Mouse (Mus musculus) urinary bladder, adult 2 months (tissue): ENCODE measurements around the gene Igfbpl1. TPM values are rescaled to one million over a fixed set of nuclear protein-coding genes. Genes with fewer than 3 reads are reported as not detected.
A peak's percentile ranks its signal among the peaks of the same experiment; 100 is the strongest.

Experiments used
- DNase-seq: peaks from one replicate; pipeline ENCODE4 v3.0.0; 2022; ENCODE audit warnings: low spot score
- polyA plus RNA-seq: library from polyadenylated mRNA; depleted of rRNA; stranded (reverse); fragments of >200 nt; gene quantifications from 2 replicates; pipeline ENCODE4 v1.2.3, GENCODE M21; 2012

Gene Igfbpl1
- polyA plus RNA-seq, 1 experiment: 0.03 TPM

- no peak for DNase-seq
Observed at GRCm38 (mm10) chr4:45822781-45823575, 3.7 kb downstream of the Igfbpl1 start.

- no peak for DNase-seq
Observed at GRCm38 (mm10) chr4:45821995-45822394, 4.7 kb downstream of the Igfbpl1 start.

- no peak for DNase-seq
Observed at GRCm38 (mm10) chr4:45820074-45820830, 6.5 kb downstream of the Igfbpl1 start.

GRCm38 (mm10) chr4:45819208-45819931 lies 7.4 kb downstream of the Igfbpl1 start:
- DNase-seq: no peak

- DNase-seq: no peak
Observed at GRCm38 (mm10) chr4:45818814-45819207, 7.9 kb downstream of the Igfbpl1 start.

- no peak for DNase-seq
Observed at GRCm38 (mm10) chr4:45815542-45815941, 11.2 kb downstream of the Igfbpl1 start.

- DNase-seq: no peak
Observed at GRCm38 (mm10) chr4:45811250-45811649, 15.5 kb downstream of the Igfbpl1 start.

GRCm38 (mm10) chr4:45808034-45808433 lies 18.7 kb downstream of the Igfbpl1 start:
- DNase-seq: no peak

- no peak for DNase-seq
Observed at GRCm38 (mm10) chr4:45802900-45803299, 23.8 kb downstream of the Igfbpl1 start.

GRCm38 (mm10) chr4:45799956-45800537 lies 26.7 kb downstream of the Igfbpl1 start:
- DNase-seq: no peak

GRCm38 (mm10) chr4:45798964-45799363 lies 27.8 kb downstream of the Igfbpl1 start, which contains the start of gene Aldh1b1:
TSS of gene Aldh1b1 (plus strand) at chr4:45799022.
- peak; percentile 46 for DNase-seq

- no peak for DNase-seq
Observed at GRCm38 (mm10) chr4:45796760-45797159, 30.0 kb downstream of the Igfbpl1 start.

GRCm38 (mm10) chr4:45795191-45795811 lies 31.4 kb downstream of the Igfbpl1 start:
- DNase-seq: no peak

GRCm38 (mm10) chr4:45790018-45790417 lies 36.7 kb downstream of the Igfbpl1 start:
- no peak for DNase-seq

GRCm38 (mm10) chr4:45789263-45789958 lies 37.3 kb downstream of the Igfbpl1 start:
- DNase-seq: no peak

- DNase-seq: no peak
Observed at GRCm38 (mm10) chr4:45788446-45789081, 38.2 kb downstream of the Igfbpl1 start.

GRCm38 (mm10) chr4:45786674-45787073 lies 40.0 kb downstream of the Igfbpl1 start:
- DNase-seq: no peak

- no peak for DNase-seq
Observed at GRCm38 (mm10) chr4:45785959-45786358, 40.8 kb downstream of the Igfbpl1 start.

- DNase-seq: no peak
Observed at GRCm38 (mm10) chr4:45783671-45784070, 43.1 kb downstream of the Igfbpl1 start.

- DNase-seq: no peak
Observed at GRCm38 (mm10) chr4:45771619-45772018, 55.1 kb downstream of the Igfbpl1 start.
